Mouse (Mus musculus): ENCODE measurements around the gene Suox.
"Not testable (repeated sequence)": the region's sequence is repeated elsewhere in the genome, so short reads cannot be mapped to it uniquely, and the experiment has no call there.

DNA sequence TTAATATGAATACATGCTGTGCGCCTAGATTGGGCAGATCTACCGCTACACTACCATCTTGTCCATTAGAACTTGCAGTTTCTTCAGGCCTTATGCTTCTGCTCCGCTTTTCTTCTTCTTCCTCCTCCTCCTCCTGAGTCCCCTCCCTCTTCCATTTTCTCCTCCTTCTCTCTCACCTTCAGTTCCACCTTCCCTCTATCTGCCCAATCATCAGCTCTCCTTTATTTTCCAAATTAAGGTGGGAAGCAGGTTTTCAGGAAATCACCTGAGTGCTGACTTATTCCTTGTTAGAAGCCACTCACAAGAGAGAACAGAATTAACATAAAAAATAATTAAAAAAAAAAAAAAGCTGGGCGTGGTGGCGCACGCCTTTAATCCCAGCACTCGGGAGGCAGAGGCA, 37.4 kb upstream of the Suox start:
- not testable (repeated sequence) for TF ChIP-seq GATA1 (IDR thresholded peaks at IDR 0.05; ENCODE audit: borderline replicate concordance, low read length); FLI1 (IDR thresholded peaks at IDR 0.05; ENCODE audit: low read length)

Measured in megakaryocyte, embryonic 14.5 days (primary cell).